Mouse (Mus musculus) ES-CJ7 (cell line): ENCODE measurements at regions not wholly inside any gene's neighbourhood (a gene's known extent, or its start where the extent isn't known, plus 50 kb on each side); places are given as distances from the start of the nearest gene placed in this dataset.

ENCODE experiments used
- DNase-seq: peaks from one replicate; pipeline ENCODE4 v3.0.0; 2011; ENCODE audit warnings: low read depth, low spot score

DNA sequence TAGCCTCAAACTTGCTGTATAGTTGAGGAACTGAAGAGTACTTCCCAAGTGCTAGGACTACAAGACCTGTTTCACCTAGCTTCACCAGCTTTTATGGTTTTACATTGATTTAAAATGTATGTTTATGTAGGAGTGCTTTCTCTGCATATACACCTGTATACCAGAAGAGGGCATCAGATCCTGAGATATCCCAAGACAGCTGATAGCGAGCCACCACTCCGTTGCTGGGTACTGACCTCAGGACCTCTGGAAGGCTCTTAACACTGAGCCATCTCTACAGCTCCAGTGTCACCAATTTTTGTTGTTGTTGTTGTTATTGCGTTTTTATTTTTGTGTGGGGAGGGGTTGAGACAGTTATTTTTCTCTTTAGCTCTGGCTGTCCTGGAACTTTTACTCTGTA is 55.9 kb upstream of the Ddx3x start:
- DNase-seq, result peak; percentile 59

DNA sequence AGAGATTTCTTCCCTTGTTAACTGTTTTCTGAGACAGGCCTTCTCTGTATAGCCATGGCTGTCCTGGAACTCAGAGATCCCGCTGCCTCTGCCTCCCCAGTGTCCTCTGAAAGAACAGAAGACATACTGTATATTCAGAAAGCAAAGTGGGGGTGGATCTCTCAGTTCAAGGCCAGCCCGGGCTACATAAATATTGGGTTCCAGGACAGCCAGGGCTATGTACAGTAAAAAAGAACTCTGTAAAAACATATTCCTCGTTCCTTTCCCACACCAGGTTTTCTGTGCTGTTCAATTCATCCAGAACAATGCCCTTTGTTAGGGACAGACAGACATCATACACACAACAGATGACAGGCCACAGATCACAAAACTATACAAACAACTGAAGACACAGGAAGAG is 54.3 kb upstream of the Ddx3x start:
- no peak for DNase-seq

DNA sequence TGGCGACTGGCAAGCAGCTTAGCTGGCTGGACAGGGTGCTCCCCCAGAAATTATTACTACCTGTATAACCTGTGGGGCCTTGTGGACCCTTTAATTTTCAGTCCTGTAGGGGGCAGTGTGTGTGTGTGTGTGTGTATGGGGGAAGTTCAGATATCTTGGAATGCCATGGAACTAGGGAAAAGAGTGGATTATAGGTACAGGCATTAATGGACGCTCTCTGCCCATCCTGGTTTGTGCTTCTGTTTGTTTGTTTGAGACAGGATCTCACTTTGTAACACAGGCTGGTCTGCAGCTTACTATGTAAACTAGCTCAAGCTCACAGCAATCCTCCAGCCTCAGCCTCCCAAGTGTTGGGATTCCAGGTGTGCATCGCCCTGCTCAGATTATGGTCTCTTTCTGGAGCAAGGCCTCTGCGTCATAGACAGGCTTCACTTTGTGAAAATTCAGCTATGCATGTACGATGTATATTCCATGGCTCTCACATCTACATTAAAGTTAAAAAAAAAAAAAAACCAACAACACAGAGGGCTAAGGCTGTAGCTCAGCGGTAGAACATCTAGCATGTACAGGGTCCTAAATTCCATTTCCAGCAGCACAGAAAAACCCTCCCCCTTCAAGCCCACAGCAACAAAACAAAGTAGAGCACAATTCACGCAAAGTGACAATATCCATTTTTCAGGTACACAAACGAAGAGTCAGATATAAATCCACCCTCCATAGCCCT is 50.7 kb upstream of the Ddx3x start:
- peak; percentile 74 for DNase-seq

DNA sequence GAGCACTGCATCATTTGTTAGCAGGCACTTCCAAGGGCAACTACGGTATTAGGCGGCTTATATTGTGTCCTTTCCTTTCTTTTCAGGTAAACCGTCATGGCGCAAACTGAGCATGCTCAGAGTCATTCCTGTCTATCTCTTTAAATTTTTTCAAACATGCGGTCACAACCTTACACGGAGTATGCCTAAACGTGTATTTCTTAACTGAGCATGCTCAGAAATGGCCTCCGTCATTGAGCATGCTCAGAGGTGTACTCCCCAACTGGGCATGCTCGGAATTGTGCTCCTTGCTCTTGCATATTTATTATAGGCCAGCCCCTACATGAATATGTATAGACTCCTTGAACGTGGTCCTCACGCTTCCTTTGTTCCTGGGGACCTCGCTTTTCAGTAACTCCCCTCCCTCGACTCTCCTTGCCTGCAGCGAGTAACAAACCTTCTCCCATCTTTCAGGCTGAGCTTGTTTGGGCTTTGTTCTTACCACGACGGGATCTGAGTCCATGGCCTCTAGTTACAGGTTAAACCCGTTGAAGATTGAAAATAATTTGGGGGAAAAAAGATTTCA is 50.1 kb upstream of the Ddx3x start:
- DNase-seq, result peak; percentile 96
